Mouse (Mus musculus): ENCODE measurements around the gene Gm10271. TPM values are rescaled to one million over a fixed set of nuclear protein-coding genes. Genes with fewer than 3 reads are reported as not detected.

Gene Gm10271
- polyA plus RNA-seq, 1 experiment from 2014 or later, result not detected

DNA sequence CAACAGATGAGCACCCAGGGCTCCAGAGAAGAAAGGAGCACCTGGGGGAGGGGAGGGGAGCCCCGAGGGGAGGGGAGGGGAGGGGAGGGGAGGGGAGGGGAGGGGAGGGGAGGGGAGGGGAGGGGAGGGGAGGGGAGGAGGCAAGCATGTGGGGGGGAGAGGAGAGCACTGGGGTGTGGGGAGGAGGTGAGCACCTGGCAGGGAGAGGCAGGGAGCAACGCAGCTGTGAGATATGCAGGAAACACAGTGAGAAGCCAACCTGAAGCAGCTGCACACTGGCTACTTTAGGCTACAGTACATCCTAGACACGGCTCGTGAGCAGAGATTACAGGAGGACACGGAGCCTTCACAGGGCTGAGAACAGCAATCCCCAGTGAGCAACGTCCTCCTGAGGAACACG lies 41.5 kb downstream of the Gm10271 start:
- Histone ChIP-seq H3K27ac (ENCODE audit: low read depth, low read length) (no peak overlapping the region), H3K9me3 (ENCODE audit: control insufficient read depth, low read length) (no peaks in the 10 kb centered on the region), H3K36me3 (ENCODE audit: control insufficient read depth, insufficient read depth, low read length) (no peaks in the 10 kb centered on the region; the same call in 1 of the 2 replicates), H3K27me3 (ENCODE audit: control insufficient read depth, insufficient read depth, low read length) (no peaks in the 10 kb centered on the region), H3K4me3 (ENCODE audit: low read depth, low read length) (no peak overlapping the region), H3K4me1 (ENCODE audit: control insufficient read depth, insufficient read depth, low read length) (no peaks in the 10 kb centered on the region), H3K9ac (ENCODE audit: low read length) (no peak overlapping the region), H3K4me2 (no peak overlapping the region)
- WGBS, result 86% methylated on average over 6 of the region's 7 CpGs
- DNase-seq (ENCODE audit: low spot score, missing footprints) (no peak), ATAC-seq (ENCODE audit: low FRiP score) (no peak)

DNA sequence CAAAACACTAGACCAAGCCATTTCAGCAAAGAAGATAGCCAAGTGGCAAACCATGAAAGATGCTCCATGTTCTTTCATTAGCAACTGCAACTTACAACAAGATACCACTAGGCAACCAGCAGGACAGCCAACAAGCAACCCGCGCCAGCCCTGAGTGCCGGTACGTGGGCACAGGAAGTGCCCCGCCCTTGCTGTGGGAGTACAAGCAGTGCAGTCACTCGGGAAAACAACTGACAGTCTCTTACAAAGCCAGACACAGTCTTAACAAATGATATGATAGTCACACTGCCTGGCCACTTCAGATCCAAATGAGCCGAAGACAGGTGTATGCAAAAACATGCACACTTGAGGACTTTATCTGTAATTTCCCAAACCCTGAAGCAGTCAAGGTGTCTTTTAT lies 41.9 kb downstream of the Gm10271 start:
- DNase-seq (ENCODE audit: low spot score, missing footprints) (no peak), ATAC-seq (ENCODE audit: low FRiP score) (no peak)
- H3K4me3 ChIP-seq (ENCODE audit: low read depth, low read length), result no peak overlapping the region
- no peak overlapping the region for H3K9ac ChIP-seq (ENCODE audit: low read length)
- no peak overlapping the region for H3K27ac ChIP-seq (ENCODE audit: low read depth, low read length)
- H3K36me3 ChIP-seq (ENCODE audit: control insufficient read depth, insufficient read depth, low read length), result no peaks in the 10 kb centered on the region; the same call in 1 of the 2 replicates
- no peak overlapping the region for H3K4me2 ChIP-seq
- H3K4me1 ChIP-seq (ENCODE audit: control insufficient read depth, insufficient read depth, low read length), result no peaks in the 10 kb centered on the region
- 93% methylated on average over 7 of the region's 7 CpGs for WGBS
- no peaks in the 10 kb centered on the region for H3K27me3 ChIP-seq (ENCODE audit: control insufficient read depth, insufficient read depth, low read length)
- no peaks in the 10 kb centered on the region for H3K9me3 ChIP-seq (ENCODE audit: control insufficient read depth, low read length)

DNA sequence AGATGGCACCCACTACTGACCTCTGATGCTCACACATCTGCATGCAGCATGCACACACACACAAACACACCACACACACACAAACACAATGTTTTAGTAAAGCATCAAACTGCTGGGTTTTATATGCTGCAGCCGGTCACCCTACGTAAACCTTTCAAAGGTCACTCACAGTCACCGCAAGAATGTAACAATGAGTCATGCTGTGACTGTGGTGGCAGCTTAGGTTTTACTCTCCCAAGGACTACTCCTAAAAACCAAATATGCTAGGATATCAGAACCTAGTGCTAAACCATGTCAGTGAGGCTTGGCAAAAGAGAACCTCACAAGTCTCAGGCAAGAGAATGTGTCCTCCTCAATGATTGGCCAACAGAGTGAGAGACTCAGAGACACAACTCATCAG lies 43.6 kb downstream of the Gm10271 start:
- ATAC-seq (ENCODE audit: low FRiP score), result no peak
- 89% methylated on average over 3 of the region's 3 CpGs for WGBS
- Histone ChIP-seq H3K4me3 (ENCODE audit: low read depth, low read length) (no peak overlapping the region), H3K27ac (ENCODE audit: low read depth, low read length) (no peak overlapping the region), H3K9me3 (ENCODE audit: control insufficient read depth, low read length) (no peaks in the 10 kb centered on the region), H3K9ac (ENCODE audit: low read length) (no peak overlapping the region), H3K4me1 (ENCODE audit: control insufficient read depth, insufficient read depth, low read length) (no peaks in the 10 kb centered on the region), H3K36me3 (ENCODE audit: control insufficient read depth, insufficient read depth, low read length) (no peaks in the 10 kb centered on the region; the same call in 1 of the 2 replicates), H3K27me3 (ENCODE audit: control insufficient read depth, insufficient read depth, low read length) (no peaks in the 10 kb centered on the region), H3K4me2 (no peak overlapping the region)
- no peak for DNase-seq (ENCODE audit: low spot score, missing footprints)

DNA sequence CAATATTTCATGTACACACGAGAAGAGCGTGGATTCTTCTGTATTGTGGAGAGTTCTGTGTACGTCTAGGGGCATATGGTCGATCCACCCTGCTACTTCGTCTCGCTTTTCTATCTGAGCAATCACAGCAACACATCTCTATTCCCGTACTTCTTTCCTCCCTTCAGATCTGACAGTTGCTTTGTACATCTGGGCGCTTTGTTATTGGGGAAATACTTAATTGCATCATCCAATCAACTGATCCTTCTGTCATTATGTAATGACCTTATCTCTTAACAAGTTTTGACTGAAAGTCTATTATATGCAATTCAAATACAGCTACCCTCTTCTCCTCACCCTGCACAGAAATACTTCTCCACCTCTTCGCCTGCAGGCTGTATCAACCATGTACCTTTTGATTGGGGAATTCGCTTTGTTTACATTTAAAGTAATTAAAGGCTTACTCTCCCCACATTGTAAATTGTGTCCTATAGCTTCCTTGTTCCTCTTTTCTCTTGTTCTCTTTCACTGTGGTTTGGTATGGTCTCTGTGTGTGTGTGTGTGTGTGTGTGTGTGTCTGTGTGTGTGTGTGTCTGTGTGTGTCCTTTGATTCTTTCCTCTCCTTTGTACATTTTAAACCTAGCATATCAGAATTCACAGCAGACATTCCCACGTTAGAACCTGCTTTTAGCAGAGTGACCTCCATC lies 45.8 kb downstream of the Gm10271 start:
- 90% methylated on average over 11 of the region's 11 CpGs for WGBS
- ATAC-seq (ENCODE audit: low FRiP score) (no peak), DNase-seq (ENCODE audit: low spot score, missing footprints) (no peak)
- no peak overlapping the region for H3K4me3 ChIP-seq (ENCODE audit: low read depth, low read length)
- no peaks in the 10 kb centered on the region for H3K4me1 ChIP-seq (ENCODE audit: control insufficient read depth, insufficient read depth, low read length)
- no peaks in the 10 kb centered on the region; the same call in 1 of the 2 replicates for H3K36me3 ChIP-seq (ENCODE audit: control insufficient read depth, insufficient read depth, low read length)
- no peak overlapping the region for H3K4me2 ChIP-seq
- no peaks in the 10 kb centered on the region for H3K27me3 ChIP-seq (ENCODE audit: control insufficient read depth, insufficient read depth, low read length)
- no peak overlapping the region for H3K27ac ChIP-seq (ENCODE audit: low read depth, low read length)
- no peaks in the 10 kb centered on the region for H3K9me3 ChIP-seq (ENCODE audit: control insufficient read depth, low read length)
- H3K9ac ChIP-seq (ENCODE audit: low read length), result no peak overlapping the region

DNA sequence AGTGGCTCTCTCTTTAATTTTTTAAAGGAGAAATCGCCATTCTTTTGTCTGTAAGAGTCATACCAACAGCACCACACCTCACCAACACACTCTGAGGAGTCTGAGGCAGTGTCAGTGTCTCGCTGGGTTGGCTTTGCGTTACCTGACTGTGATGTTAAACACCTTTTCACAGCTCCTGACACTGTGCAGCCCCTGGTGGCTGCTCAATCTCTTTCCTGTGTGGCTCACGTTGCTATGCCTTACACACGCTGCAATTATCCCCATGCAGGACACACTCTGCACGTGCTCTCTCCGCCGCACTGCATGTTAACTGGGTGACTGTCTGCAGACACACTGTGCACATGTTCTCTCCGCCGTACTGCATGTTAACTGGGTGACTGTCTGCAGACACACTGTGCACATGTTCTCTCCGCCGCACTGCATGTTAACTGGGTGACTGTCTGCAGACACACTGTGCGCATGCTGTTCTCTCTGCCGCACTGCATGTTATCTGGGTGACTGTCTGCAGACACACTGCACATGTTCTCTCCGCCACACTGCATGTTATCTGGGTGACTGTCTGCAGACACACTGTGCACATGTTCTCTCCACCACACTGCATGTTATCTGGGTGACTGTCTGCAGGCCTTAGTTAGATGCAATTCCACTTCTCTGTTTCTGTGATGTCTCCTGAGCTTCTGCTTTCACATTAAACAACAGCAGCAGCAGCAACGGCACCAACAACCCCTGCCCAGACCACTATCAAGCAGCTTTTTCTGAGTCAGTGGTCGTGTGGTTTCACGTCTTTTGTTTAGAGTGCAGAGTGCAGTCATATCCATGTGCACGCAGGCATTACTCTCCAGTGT lies 48.5 kb downstream of the Gm10271 start:
- Histone ChIP-seq H3K9me3 (ENCODE audit: control insufficient read depth, low read length) (no peaks in the 10 kb centered on the region), H3K4me1 (ENCODE audit: control insufficient read depth, insufficient read depth, low read length) (no peaks in the 10 kb centered on the region), H3K27ac (ENCODE audit: low read depth, low read length) (no peak overlapping the region), H3K36me3 (ENCODE audit: control insufficient read depth, insufficient read depth, low read length) (no peaks in the 10 kb centered on the region; the same call in 1 of the 2 replicates), H3K4me2 (no peak overlapping the region), H3K9ac (ENCODE audit: low read length) (no peak overlapping the region), H3K4me3 (ENCODE audit: low read depth, low read length) (no peak overlapping the region), H3K27me3 (ENCODE audit: control insufficient read depth, insufficient read depth, low read length) (no peaks in the 10 kb centered on the region)
- 96% methylated on average over 19 of the region's 19 CpGs for WGBS
- DNase-seq (ENCODE audit: low spot score, missing footprints), result no peak
- no peak for ATAC-seq (ENCODE audit: low FRiP score)

DNA sequence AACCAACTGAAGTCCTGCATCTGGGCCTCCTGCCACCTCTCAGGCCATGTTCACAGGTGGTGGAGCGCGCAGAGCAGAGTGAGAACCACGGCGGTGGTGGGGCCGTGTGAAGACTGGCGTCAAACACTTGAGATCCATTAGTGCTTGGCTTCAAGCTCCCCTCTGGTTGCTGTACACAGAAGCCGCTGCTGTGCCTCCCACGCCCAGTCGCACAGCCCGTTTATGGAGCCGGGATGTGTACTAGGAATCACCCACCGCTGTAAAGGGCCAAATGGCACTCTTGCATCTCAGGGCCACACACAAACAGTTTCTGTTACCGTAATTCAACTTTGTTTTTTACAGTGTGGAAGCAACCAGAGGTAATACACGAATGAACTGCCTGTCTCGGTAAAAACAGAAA lies 50.2 kb downstream of the Gm10271 start:
- H3K27ac ChIP-seq (ENCODE audit: low read depth, low read length), result no peak overlapping the region
- no peak overlapping the region for H3K4me2 ChIP-seq
- no peaks in the 10 kb centered on the region for H3K4me1 ChIP-seq (ENCODE audit: control insufficient read depth, insufficient read depth, low read length)
- H3K27me3 ChIP-seq (ENCODE audit: control insufficient read depth, insufficient read depth, low read length), result no peaks in the 10 kb centered on the region
- no peak overlapping the region for H3K9ac ChIP-seq (ENCODE audit: low read length)
- ATAC-seq (ENCODE audit: low FRiP score) (no peak), DNase-seq (ENCODE audit: low spot score, missing footprints) (no peak)
- 90% methylated on average over 15 of the region's 15 CpGs for WGBS
- H3K4me3 ChIP-seq (ENCODE audit: low read depth, low read length), result no peak overlapping the region
- H3K36me3 ChIP-seq (ENCODE audit: control insufficient read depth, insufficient read depth, low read length), result no peaks in the 10 kb centered on the region; the same call in 1 of the 2 replicates
- H3K9me3 ChIP-seq (ENCODE audit: control insufficient read depth, low read length), result no peaks in the 10 kb centered on the region

DNA sequence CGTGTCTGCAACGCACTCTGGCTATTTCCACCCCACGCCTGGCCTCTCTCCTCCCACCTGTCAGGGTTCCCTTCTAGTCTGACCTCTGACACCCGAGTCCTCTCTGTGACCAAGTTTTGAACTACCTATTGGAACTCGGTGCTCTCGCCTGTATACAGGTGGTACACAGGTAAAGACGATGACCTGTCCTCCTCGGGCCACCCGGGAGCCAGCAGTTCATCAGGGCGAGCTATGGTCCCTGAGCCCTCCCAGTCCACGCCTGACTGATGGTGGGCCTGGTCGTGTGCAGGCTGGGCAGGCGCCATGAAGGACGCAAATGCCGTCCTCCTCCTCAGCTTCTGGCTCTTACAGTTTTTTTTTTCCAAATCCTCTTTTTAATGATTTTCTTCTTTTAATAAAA lies 51.0 kb downstream of the Gm10271 start:
- no peaks in the 10 kb centered on the region for H3K9me3 ChIP-seq (ENCODE audit: control insufficient read depth, low read length)
- no peak overlapping the region for H3K4me3 ChIP-seq (ENCODE audit: low read depth, low read length)
- no peak for DNase-seq (ENCODE audit: low spot score, missing footprints)
- H3K27ac ChIP-seq (ENCODE audit: low read depth, low read length), result no peak overlapping the region
- no peak for ATAC-seq (ENCODE audit: low FRiP score)
- no peak overlapping the region for H3K9ac ChIP-seq (ENCODE audit: low read length)
- H3K4me2 ChIP-seq, result no peak overlapping the region
- no peaks in the 10 kb centered on the region for H3K36me3 ChIP-seq (ENCODE audit: control insufficient read depth, insufficient read depth, low read length)
- WGBS, result 93% methylated on average over 15 of the region's 15 CpGs
- H3K27me3 ChIP-seq (ENCODE audit: control insufficient read depth, insufficient read depth, low read length), result no peaks in the 10 kb centered on the region
- H3K4me1 ChIP-seq (ENCODE audit: control insufficient read depth, insufficient read depth, low read length), result no peaks in the 10 kb centered on the region

DNA sequence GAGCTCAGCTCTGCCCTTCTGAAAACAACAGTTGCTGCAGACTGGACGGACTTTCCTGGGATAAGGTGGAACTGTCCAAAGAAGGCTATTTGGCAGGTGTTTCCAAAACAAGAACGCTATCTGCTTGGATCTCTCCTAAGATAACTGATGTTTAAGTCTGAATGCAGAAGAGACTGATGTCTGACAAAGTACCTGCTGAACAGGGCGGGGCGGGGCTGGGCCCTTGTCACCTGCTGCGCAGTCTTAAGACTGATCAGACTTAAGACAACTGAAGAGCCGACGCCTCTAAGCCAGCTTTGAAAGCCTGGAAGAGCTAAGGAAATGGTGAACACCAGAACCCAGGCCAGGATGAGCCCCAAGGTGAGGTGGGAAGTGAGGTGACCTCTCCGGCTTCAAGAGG lies 51.8 kb downstream of the Gm10271 start:
- ATAC-seq (ENCODE audit: low FRiP score) (no peak), DNase-seq (ENCODE audit: low spot score, missing footprints) (no peak)
- Histone ChIP-seq H3K4me3 (ENCODE audit: low read depth, low read length) (no peak overlapping the region), H3K27ac (ENCODE audit: low read depth, low read length) (no peak overlapping the region), H3K4me1 (ENCODE audit: control insufficient read depth, insufficient read depth, low read length) (no peaks in the 10 kb centered on the region), H3K9me3 (ENCODE audit: control insufficient read depth, low read length) (no peaks in the 10 kb centered on the region), H3K36me3 (ENCODE audit: control insufficient read depth, insufficient read depth, low read length) (no peaks in the 10 kb centered on the region), H3K27me3 (ENCODE audit: control insufficient read depth, insufficient read depth, low read length) (no peaks in the 10 kb centered on the region), H3K9ac (ENCODE audit: low read length) (no peak overlapping the region), H3K4me2 (no peak overlapping the region)
- whole genome bisulfite sequencing, result 94% methylated on average over 8 of the region's 8 CpGs

Measured in midbrain, embryonic 11.5 days (tissue).